Mouse (Mus musculus) ES-E14 (cell line): ENCODE measurements around the gene Ak6. TPM values are rescaled to one million over a fixed set of nuclear protein-coding genes. Genes with fewer than 3 reads are reported as not detected.

Source experiments
- DNase-seq: peaks from one replicate; pipeline ENCODE4 v3.0.0-alpha.2; 2013; ENCODE audit warnings: low read depth, low spot score
- H3K27ac ChIP-seq: 2 replicates; pipeline ENCODE4 v1.5.1; 2012; ENCODE audit warnings: low read depth, mild to moderate bottlenecking, low read length, moderate library complexity, mixed read lengths; ENCODE audit not compliant: poor library complexity, insufficient read depth, severe bottlenecking
- H3K36me3 ChIP-seq: 2 replicates; pipeline ENCODE4 v1.6.1; 2012; ENCODE audit warnings: mild to moderate bottlenecking, low read length, moderate library complexity, mixed read lengths; ENCODE audit not compliant: control insufficient read depth, poor library complexity, insufficient read depth, severe bottlenecking
- H3K4me1 ChIP-seq, 2 experiments: fragments of 150-350 bp in 1 of 2; sonication (generic) in 1 of 2; 2 replicates each; pipeline ENCODE4 v1.6.1; 2012; ENCODE audit warnings: low read length in 2 of 2, mild to moderate bottlenecking in 1 of 2, mixed read lengths in 1 of 2; ENCODE audit not compliant: control insufficient read depth in 2 of 2, insufficient read depth in 2 of 2, poor library complexity in 1 of 2
- H3K4me3 ChIP-seq, 2 experiments: fragments of 150-350 bp in 1 of 2; sonication (generic) in 1 of 2; 2 replicates each; pipeline ENCODE4 v1.5.1; 2012; ENCODE audit warnings: low read length in 2 of 2, low read depth in 1 of 2, mild to moderate bottlenecking in 1 of 2, mixed read lengths in 1 of 2; ENCODE audit not compliant: insufficient read depth in 1 of 2, poor library complexity in 1 of 2, severe bottlenecking in 1 of 2
- H3K9ac ChIP-seq: 2 replicates; pipeline ENCODE4 v1.6.1; 2012; ENCODE audit warnings: low read depth, mild to moderate bottlenecking, low read length, mixed read lengths; ENCODE audit not compliant: poor library complexity, insufficient read depth, severe bottlenecking
- H3K9me3 ChIP-seq: fragments of 150-350 bp; sonication (generic); 2 replicates; pipeline ENCODE4 v1.6.1; 2012; ENCODE audit warnings: low read depth, mild to moderate bottlenecking, low read length; ENCODE audit not compliant: control insufficient read depth, insufficient read depth
- CHD2 ChIP-seq: IDR thresholded peaks from 2 replicates; pipeline ENCODE4 v1.6.1; 2014; ENCODE audit warnings: mild to moderate bottlenecking, low read depth, low read length, inconsistent platforms
- HCFC1 ChIP-seq: IDR thresholded peaks from 2 replicates; pipeline ENCODE4 v1.6.1; 2012; ENCODE audit warnings: low read length, inconsistent platforms, borderline replicate concordance; ENCODE audit not compliant: insufficient read depth
- MAFK ChIP-seq: IDR thresholded peaks from 2 replicates; pipeline ENCODE4 v1.6.1; 2014; ENCODE audit warnings: mild to moderate bottlenecking, low read depth, low read length, inconsistent platforms; ENCODE audit not compliant: insufficient read depth
- ZC3H11A ChIP-seq: IDR thresholded peaks from 2 replicates; pipeline ENCODE4 v1.6.1; 2012; ENCODE audit warnings: low read depth, mild to moderate bottlenecking, inconsistent platforms, low read length, borderline replicate concordance
- ZNF384 ChIP-seq: IDR thresholded peaks from 2 replicates; pipeline ENCODE4 v1.6.1; 2012; ENCODE audit warnings: low read depth, low read length, inconsistent platforms
- in situ Hi-C, 2 experiments: fragments of 600-800 bp; cut with MboI; formaldehyde crosslinking; loops; one replicate each; pipeline ENCODE4 v1.15.1; 2025; ENCODE audit warnings: low sequenced_read_pairs in 2 of 2, inconsistent platforms in 1 of 2; ENCODE audit not compliant: unreplicated experiment in 2 of 2
- total RNA-seq: library from RNA; depleted of rRNA; stranded (reverse); fragments of 300-350 nt; gene quantifications from 2 replicates; pipeline ENCODE4 v1.2.3, GENCODE M21; 2012

Gene Ak6
- total RNA-seq, 1 experiment: 162 TPM

- Histone ChIP-seq H3K27ac (no peak overlapping the region), H3K4me1 (no peaks in the 10 kb centered on the region), H3K9ac (no peak overlapping the region), H3K9me3 (no peaks in the 10 kb centered on the region), H3K4me3 (no peak overlapping the region), H3K36me3 (no peaks in the 10 kb centered on the region; the same call in 1 of the 2 replicates)
- no peak for DNase-seq
- no peak for TF ChIP-seq ZNF384
- TF ChIP-seq MAFK: no peak
- TF ChIP-seq HCFC1: no peak
- no peak for TF ChIP-seq ZC3H11A
- no peak for TF ChIP-seq CHD2
- in situ Hi-C loops: no loop called here
Observed at GRCm38 (mm10) chr13:100658091-100658490, 7.3 kb downstream of the Ak6 start.

DNA sequence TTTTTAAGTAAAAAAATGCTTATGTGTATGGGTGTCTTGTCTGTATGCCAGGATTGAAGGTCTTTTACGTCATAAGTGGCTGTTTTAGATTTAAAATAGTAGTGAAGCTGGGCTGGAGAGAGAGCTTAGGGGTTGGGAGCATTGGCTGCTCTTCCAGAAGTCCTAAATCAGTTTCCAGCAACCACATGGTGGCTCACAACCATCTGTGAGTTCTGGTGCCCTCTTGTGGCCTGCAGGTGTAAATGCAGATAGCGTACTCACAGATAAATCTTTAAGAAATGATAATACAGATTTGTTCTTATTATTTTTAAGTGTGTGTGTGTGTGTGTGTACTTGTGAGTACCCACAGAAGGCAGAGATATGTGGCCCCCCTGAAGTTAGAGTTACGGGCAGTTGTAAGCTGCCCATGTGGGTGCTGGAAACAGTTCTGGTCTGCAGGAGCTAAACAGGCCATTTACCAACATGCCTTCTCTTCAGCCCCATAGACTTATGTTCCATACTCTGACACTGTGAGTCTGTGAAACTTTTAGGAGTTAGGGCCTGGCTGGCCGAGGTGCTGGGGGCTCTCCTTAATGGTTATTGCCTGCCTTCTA is 9.2 kb downstream of the Ak6 start:
- no peak overlapping the region for H3K27ac ChIP-seq
- no peaks in the 10 kb centered on the region for H3K4me1 ChIP-seq
- in situ Hi-C loops: no loop called here
- no peaks in the 10 kb centered on the region for H3K9me3 ChIP-seq
- TF ChIP-seq ZC3H11A (no peak), HCFC1 (no peak), CHD2 (no peak), MAFK (no peak), ZNF384 (no peak)
- peak overlapping the region; percentile 34; the same call in 1 of the 2 replicates for H3K9ac ChIP-seq
- peaks cover 3% of the 10 kb centered on the region for H3K36me3 ChIP-seq
- H3K4me3 ChIP-seq: no peak overlapping the region
- peak; percentile 65 for DNase-seq

- Histone ChIP-seq H3K4me1 (peaks cover 0 to 2% of the 10 kb centered on the region in 2 experiments; a peak in 1 of 4 replicates), H3K27ac (no peak within 1 kb of the TSS)
- no peak for TF ChIP-seq HCFC1
- TF ChIP-seq CHD2: no peak
- no peak for TF ChIP-seq MAFK
- no peak for TF ChIP-seq ZNF384
- no peak for TF ChIP-seq ZC3H11A
Observed at GRCm38 (mm10) chr13:100669291-100670022, 18.7 kb downstream of the Ak6 start, which contains the start of gene Ccdc125. Ccdc125 (plus strand) TSS chr13:100669717.

GRCm38 (mm10) chr13:100670181-100670741 is 19.5 kb downstream of the Ak6 start:
- no peaks in the 10 kb centered on the region for H3K9me3 ChIP-seq
- DNase-seq: no peak
- H3K36me3 ChIP-seq: peaks cover 7% of the 10 kb centered on the region
- TF ChIP-seq CHD2: no peak
- TF ChIP-seq HCFC1: no peak
- no peak for TF ChIP-seq ZC3H11A
- no peak for TF ChIP-seq ZNF384
- TF ChIP-seq MAFK: no peak
- peak overlapping the region in 1 of 2 experiments; percentile 80; a peak in 2 of 4 replicates for H3K4me3 ChIP-seq
- H3K9ac ChIP-seq: no peak overlapping the region; the same call in 1 of the 2 replicates
- no peak overlapping the region for H3K27ac ChIP-seq
- peaks cover 0 to 2% of the 10 kb centered on the region in 2 experiments; a peak in 1 of 4 replicates for H3K4me1 ChIP-seq
- in situ Hi-C loops: no loop called here

More at GRCm38 (mm10) chr13:100669291-100670022, 18.7 kb downstream of the Ak6 start, which contains the start of gene Ccdc125:
- Histone ChIP-seq H3K9me3 (no peaks in the 10 kb centered on the region), H3K36me3 (peaks cover 7% of the 10 kb centered on the region), H3K4me3 (peak within 1 kb of the TSS; percentile 72 to 80), H3K9ac (peak within 1 kb of the TSS; percentile 70)
- in situ Hi-C loops: no loop called here
- DNase-seq: no peak
